Mouse (Mus musculus): ENCODE results near the gene Syngr1. TPM values are rescaled to one million over a fixed set of nuclear protein-coding genes. Genes with fewer than 3 reads are reported as not detected.

Gene Syngr1
- total and polyA plus RNA-seq, 3 experiments: 9.7 to 14.8 (median 11.3) TPM

GRCm38 (mm10) chr15:80050093-80050492 is 41.0 kb upstream of the Syngr1 start:
- H3K4me3 ChIP-seq (replicated peaks in 1 of 3; ENCODE audit: low read depth in 2 of 3, low read length in 2 of 3, poor library complexity in 1 of 3): no peak overlapping the region
- no peak overlapping the region for H3K4me2 ChIP-seq (ENCODE audit: insufficient read depth, low read depth, poor library complexity, severe bottlenecking)
- H3K9ac ChIP-seq (ENCODE audit: insufficient read depth, low read depth): no peak overlapping the region
- DNase-seq (ENCODE audit: extremely low read depth): no peak
- peaks cover 38% of the 10 kb centered on the region for H3K27me3 ChIP-seq (replicated peaks)
- H3K36me3 ChIP-seq (replicated peaks in 1 of 2; ENCODE audit: control insufficient read depth in 1 of 2, insufficient read depth in 1 of 2, low read length in 1 of 2): no peaks in the 10 kb centered on the region
- peaks cover 14 to 51% of the 10 kb centered on the region in 2 experiments for H3K4me1 ChIP-seq (ENCODE audit: control insufficient read depth in 1 of 2, insufficient read depth in 2 of 2)
- TF ChIP-seq MAX (IDR thresholded peaks at IDR 0.05; ENCODE audit: low read length) (no peak), UBTF (IDR thresholded peaks at IDR 0.05; ENCODE audit: low read depth, low read length) (no peak), MYC (IDR thresholded peaks at IDR 0.05; ENCODE audit: low read depth, low read length) (no peak), ELF1 (IDR thresholded peaks at IDR 0.05; ENCODE audit: low read depth, low read length) (no peak), IRF4 (IDR thresholded peaks at IDR 0.05; ENCODE audit: low read depth, low read length) (no peak), CHD1 (IDR thresholded peaks at IDR 0.05; ENCODE audit: low read depth, low read length) (no peak), ZC3H11A (IDR thresholded peaks at IDR 0.05; ENCODE audit: low read depth, low read length) (no peak), MAZ (IDR thresholded peaks at IDR 0.05; ENCODE audit: low read depth, low read length) (no peak), ZNF384 (IDR thresholded peaks at IDR 0.05; ENCODE audit: low read depth, low read length) (no peak), USF1 (IDR thresholded peaks at IDR 0.05; ENCODE audit: low read depth, low read length) (no peak), JUN (IDR thresholded peaks at IDR 0.05; ENCODE audit: insufficient read depth, low read depth, low read length) (no peak), RAD21 (IDR thresholded peaks at IDR 0.05; ENCODE audit: low read depth, low read length) (no peak), SIN3A (IDR thresholded peaks at IDR 0.05; ENCODE audit: low read length) (no peak), PAX5 (IDR thresholded peaks at IDR 0.05; ENCODE audit: low read length) (no peak), POLR2AphosphoS2 (IDR thresholded peaks at IDR 0.05; ENCODE audit: low read depth, low read length) (no peak), RCOR1 (conservative IDR thresholded peaks at IDR 0.05; ENCODE audit: low read depth, low read length) (no peak), TBP (conservative IDR thresholded peaks at IDR 0.05; ENCODE audit: low read depth, low read length) (no peak), POLR2A (IDR thresholded peaks at IDR 0.05; ENCODE audit: low read depth, low read length) (no peak), E2F4 (IDR thresholded peaks at IDR 0.05; ENCODE audit: insufficient replicate concordance, low read depth, low read length) (no peak)
- H3K9me3 ChIP-seq (replicated peaks; ENCODE audit: low read length): peaks cover 14% of the 10 kb centered on the region
- H3K27ac ChIP-seq (ENCODE audit: insufficient read depth, low read depth): no peak overlapping the region
- dilution Hi-C loops (cut with MboI; ENCODE audit: extremely low pct_ligation_motif_present, extremely low pct_unique_long_range_greater_than_20kb, low sequenced_read_pairs): no loop called here
- H3K79me2 ChIP-seq (replicated peaks; ENCODE audit: control insufficient read depth, extremely low read depth, insufficient read depth, poor library complexity, severe bottlenecking): no peaks in the 10 kb centered on the region
- in situ Hi-C loops (cut with MboI; ENCODE audit: low pct_ligation_motif_present, low pct_unique_long_range_greater_than_20kb, low sequenced_read_pairs): no loop called here

DNA sequence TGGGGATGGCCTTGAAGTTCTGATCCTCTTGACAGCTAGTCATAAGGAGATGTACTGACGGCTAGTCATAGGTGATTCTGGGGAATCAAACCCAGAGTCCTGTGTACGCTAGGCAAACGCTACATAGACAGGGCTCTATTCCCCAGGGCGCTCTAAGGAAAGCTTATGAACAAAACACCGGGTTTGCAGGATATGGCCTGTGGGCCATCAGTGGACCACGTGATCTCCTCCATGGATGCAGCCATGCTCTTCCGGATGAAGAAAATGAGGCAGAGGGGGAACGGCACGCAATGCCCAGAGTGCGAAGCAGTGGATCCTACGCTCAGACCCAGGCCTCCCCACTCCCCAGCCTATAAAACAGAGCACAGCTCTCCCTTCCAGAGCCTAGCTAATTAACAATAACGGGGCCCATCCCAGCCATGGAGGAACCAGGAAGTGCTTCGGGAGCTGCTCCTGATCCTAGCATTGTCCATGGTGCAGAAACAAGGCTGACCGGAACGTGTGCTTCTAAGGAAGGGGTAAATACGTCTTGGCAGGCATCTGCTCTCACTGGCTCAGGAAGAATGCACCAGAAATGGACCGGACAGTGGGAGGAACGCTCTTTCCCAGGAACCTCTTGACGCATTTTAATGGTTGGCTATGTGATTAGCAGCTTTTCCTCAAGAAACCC is 39.9 kb upstream of the Syngr1 start:
- Histone ChIP-seq H3K79me2 (replicated peaks; ENCODE audit: control insufficient read depth, extremely low read depth, insufficient read depth, poor library complexity, severe bottlenecking) (no peaks in the 10 kb centered on the region), H3K27ac (ENCODE audit: insufficient read depth, low read depth) (no peak overlapping the region), H3K4me3 (replicated peaks in 1 of 3; ENCODE audit: low read depth in 2 of 3, low read length in 2 of 3, poor library complexity in 1 of 3) (no peak overlapping the region), H3K4me2 (ENCODE audit: insufficient read depth, low read depth, poor library complexity, severe bottlenecking) (no peak overlapping the region), H3K36me3 (replicated peaks in 1 of 2; ENCODE audit: control insufficient read depth in 1 of 2, insufficient read depth in 1 of 2, low read length in 1 of 2) (no peaks in the 10 kb centered on the region), H3K27me3 (replicated peaks) (peaks cover 32% of the 10 kb centered on the region), H3K9me3 (replicated peaks; ENCODE audit: low read length) (peaks cover 7% of the 10 kb centered on the region), H3K4me1 (ENCODE audit: control insufficient read depth in 1 of 2, insufficient read depth in 2 of 2) (peaks cover 14 to 51% of the 10 kb centered on the region in 2 experiments), H3K9ac (ENCODE audit: insufficient read depth, low read depth) (no peak overlapping the region)
- in situ Hi-C loops (cut with MboI; ENCODE audit: low pct_ligation_motif_present, low pct_unique_long_range_greater_than_20kb, low sequenced_read_pairs): no loop called here
- dilution Hi-C loops (cut with MboI; ENCODE audit: extremely low pct_ligation_motif_present, extremely low pct_unique_long_range_greater_than_20kb, low sequenced_read_pairs): no loop called here
- DNase-seq (ENCODE audit: extremely low read depth): no peak
- TF ChIP-seq POLR2AphosphoS2 (IDR thresholded peaks at IDR 0.05; ENCODE audit: low read depth, low read length) (no peak), ZNF384 (IDR thresholded peaks at IDR 0.05; ENCODE audit: low read depth, low read length) (no peak), RCOR1 (conservative IDR thresholded peaks at IDR 0.05; ENCODE audit: low read depth, low read length) (no peak), UBTF (IDR thresholded peaks at IDR 0.05; ENCODE audit: low read depth, low read length) (no peak), CHD1 (IDR thresholded peaks at IDR 0.05; ENCODE audit: low read depth, low read length) (no peak), ZKSCAN1 (IDR thresholded peaks at IDR 0.05; ENCODE audit: borderline replicate concordance, low read depth, low read length) (no peak), ZMIZ1 (IDR thresholded peaks at IDR 0.05; ENCODE audit: low read depth, low read length) (no peak), PAX5 (IDR thresholded peaks at IDR 0.05; ENCODE audit: low read length) (no peak), KAT2A (IDR thresholded peaks at IDR 0.05; ENCODE audit: insufficient replicate concordance, low read length) (no peak), POLR2A (IDR thresholded peaks at IDR 0.05; ENCODE audit: low read depth, low read length) (no peak), TCF12 (IDR thresholded peaks at IDR 0.05; ENCODE audit: low read depth, low read length) (no peak), MAX (IDR thresholded peaks at IDR 0.05; ENCODE audit: low read length) (no peak), ELF1 (IDR thresholded peaks at IDR 0.05; ENCODE audit: low read depth, low read length) (no peak)
